Mouse (Mus musculus) ES-Bruce4 (cell line): ENCODE data around the gene Klhdc8a.

Experiments used
- CTCF ChIP-seq: IDR thresholded peaks from one replicate; pipeline ENCODE4 v1.8.1; 2011; ENCODE audit warnings: low read depth, low read length
- EP300 ChIP-seq: IDR thresholded peaks from 2 replicates; pipeline ENCODE4 v1.6.1; 2011; ENCODE audit warnings: low read depth, low read length; ENCODE audit not compliant: insufficient read depth
- POLR2A ChIP-seq: IDR thresholded peaks from one replicate; pipeline ENCODE4 v1.8.1; 2011; ENCODE audit warnings: low read length; ENCODE audit not compliant: insufficient read depth

DNA sequence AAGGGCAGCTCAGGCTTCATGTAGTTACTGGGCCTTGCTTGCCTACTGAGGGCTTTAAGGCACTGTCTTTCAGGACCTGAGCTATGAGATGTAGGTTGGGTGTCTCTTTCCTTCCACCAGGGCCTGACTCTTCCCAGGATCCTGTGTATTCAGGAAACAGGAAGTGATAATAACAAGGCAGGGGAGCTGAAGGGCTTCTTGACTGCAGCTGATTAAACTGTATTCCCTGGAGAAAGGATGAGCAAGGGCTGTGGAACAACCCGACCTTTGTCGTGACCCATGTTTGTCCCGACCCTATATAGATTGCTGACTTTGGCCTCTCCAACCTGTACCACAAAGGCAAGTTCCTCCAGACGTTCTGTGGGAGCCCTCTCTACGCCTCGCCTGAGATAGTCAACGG lies 31.2 kb downstream of the Klhdc8a start:
- no peak for TF ChIP-seq CTCF
- no peak for TF ChIP-seq POLR2A
- TF ChIP-seq EP300 = no peak
